Mouse (Mus musculus) brain, embryonic 14.5 days (tissue): ENCODE measurements around the gene Lce1c. TPM values are rescaled to one million over a fixed set of nuclear protein-coding genes. Genes with fewer than 3 reads are reported as not detected.
A peak's percentile ranks its signal among the peaks of the same experiment; 100 is the strongest.
"Not testable (repeated sequence)": the region's sequence is repeated elsewhere in the genome, so short reads cannot be mapped to it uniquely, and the experiment has no call there.

Source experiments
- DNase-seq: peaks from one replicate; pipeline ENCODE4 v3.0.0-alpha.2; 2011; ENCODE audit warnings: low read depth
- CTCF ChIP-seq: fragments of 200-500 bp; IDR thresholded peaks from 2 replicates; pipeline ENCODE4 v1.5.1; 2012; ENCODE audit warnings: inconsistent platforms, mild to moderate bottlenecking, moderate library complexity, borderline replicate concordance; ENCODE audit not compliant: insufficient read depth, insufficient read length; ENCODE audit errors: extremely low read depth
- POLR2A ChIP-seq: fragments of 200-500 bp; IDR thresholded peaks from 2 replicates; pipeline ENCODE4 v1.6.1; 2012; ENCODE audit warnings: mild to moderate bottlenecking, inconsistent platforms, borderline replicate concordance; ENCODE audit not compliant: poor library complexity, insufficient read depth, insufficient read length, severe bottlenecking; ENCODE audit errors: extremely low read depth
- polyA plus RNA-seq: library from polyadenylated mRNA; depleted of rRNA; stranded (reverse); fragments of >200 nt; gene quantifications from 2 replicates; pipeline ENCODE4 v1.2.3, GENCODE M21; 2012; rRNA removed

Gene Lce1c
- polyA plus RNA-seq: not detected in 2 replicates

- TF ChIP-seq POLR2A (no peak), CTCF (no peak)
- DNase-seq: no peak
Observed at GRCm38 (mm10) chr3:92678947-92679346, at the start of gene Lce1c. Gene Lce1c, plus strand, starts transcription at chr3:92679247.

GRCm38 (mm10) chr3:92637745-92638652 is 41.0 kb upstream of the Lce1c start:
- no peak for TF ChIP-seq CTCF
- TF ChIP-seq POLR2A: no peak
- DNase-seq: peak; percentile 80

- DNase-seq: peak; percentile 1
- no peak for TF ChIP-seq POLR2A
- no peak for TF ChIP-seq CTCF
Observed at GRCm38 (mm10) chr3:92638653-92638991, 40.4 kb upstream of the Lce1c start.

- no peak for DNase-seq
- TF ChIP-seq POLR2A: no peak
- no peak for TF ChIP-seq CTCF
Observed at GRCm38 (mm10) chr3:92639854-92640253, 39.2 kb upstream of the Lce1c start.

GRCm38 (mm10) chr3:92648207-92648606 is 30.8 kb upstream of the Lce1c start, which contains the start of gene Lce1a1:
Gene Lce1a1, minus strand, starts transcription at chr3:92648307.
- TF ChIP-seq CTCF (no peak), POLR2A (no peak)
- no peak for DNase-seq

GRCm38 (mm10) chr3:92656826-92657225 is 22.2 kb upstream of the Lce1c start, which contains the start of gene Lce1b:
Gene Lce1b, minus strand, starts transcription at chr3:92656926.
- no peak for TF ChIP-seq CTCF
- no peak for TF ChIP-seq POLR2A
- no peak for DNase-seq

- DNase-seq: no peak
- TF ChIP-seq CTCF: no peak
- TF ChIP-seq POLR2A: no peak
Observed at GRCm38 (mm10) chr3:92670215-92670614, 8.8 kb upstream of the Lce1c start, which contains the start of gene Lce1a2. Gene Lce1a2, minus strand, starts transcription at chr3:92670315.

GRCm38 (mm10) chr3:92687110-92687509 is 8.1 kb downstream of the Lce1c start, which contains the start of gene Lce1d:
Gene Lce1d, minus strand, starts transcription at chr3:92687210.
- TF ChIP-seq POLR2A (no peak), CTCF (no peak)
- no peak for DNase-seq

GRCm38 (mm10) chr3:92689154-92689553 is 10.1 kb downstream of the Lce1c start:
- not testable (repeated sequence) for DNase-seq

GRCm38 (mm10) chr3:92691688-92692087 is 12.6 kb downstream of the Lce1c start:
- no peak for TF ChIP-seq POLR2A
- TF ChIP-seq CTCF: no peak
- no peak for DNase-seq

GRCm38 (mm10) chr3:92694613-92695012 is 15.6 kb downstream of the Lce1c start:
- no peak for TF ChIP-seq CTCF
- no peak for DNase-seq

- no peak for TF ChIP-seq CTCF
- TF ChIP-seq POLR2A: no peak
- DNase-seq: no peak
Observed at GRCm38 (mm10) chr3:92708974-92709373, 29.9 kb downstream of the Lce1c start, which contains the start of gene Lce1e. Gene Lce1e, minus strand, starts transcription at chr3:92709074.
